Mouse (Mus musculus) lung, postnatal 0 days (tissue): ENCODE data around the gene Ppp1r15b.

Experiments
- CTCF ChIP-seq: IDR thresholded peaks from 2 replicates; pipeline ENCODE4 v1.5.1; 2016; ENCODE audit warnings: antibody characterized with exemption, mild to moderate bottlenecking
- EP300 ChIP-seq: IDR thresholded peaks from 2 replicates; pipeline ENCODE4 v1.6.1; 2016; ENCODE audit warnings: antibody characterized with exemption, mild to moderate bottlenecking, control low read depth

- no peak for TF ChIP-seq CTCF
- TF ChIP-seq EP300: no peak
Measured at GRCm38 (mm10) chr1:133102108-133102507, 28.8 kb upstream of the Ppp1r15b start.
